Mouse (Mus musculus) embryonic facial prominence, embryonic 11.5 days (tissue): ENCODE results near the gene Nlk. TPM values are rescaled to one million over a fixed set of nuclear protein-coding genes. Genes with fewer than 3 reads are reported as not detected.

Source experiments
- ATAC-seq: fragments of 200-750 bp; cut with Nextera tagmentation; replicated peaks from 2 replicates; pipeline ENCODE4 v1.8.0; 2017; ENCODE audit warnings: low read depth; ENCODE audit not compliant: insufficient number of reproducible peaks, low FRiP score, low TSS enrichment
- DNase-seq: peaks from one replicate; pipeline ENCODE4 v3.0.0-alpha.2; 2015; ENCODE audit warnings: low spot score
- H3K27ac ChIP-seq: fragments of 300-500 bp; sonication (generic); replicated peaks from 2 replicates; pipeline ENCODE4 v1.5.1; 2014; ENCODE audit warnings: mild to moderate bottlenecking, low read depth, low read length, control low read depth
- H3K27me3 ChIP-seq: fragments of 300-500 bp; sonication (generic); 2 replicates; pipeline ENCODE4 v1.6.1; 2014; ENCODE audit warnings: mild to moderate bottlenecking, low read length, moderate library complexity, mixed read lengths; ENCODE audit not compliant: control insufficient read depth, insufficient read depth
- H3K36me3 ChIP-seq: fragments of 300-500 bp; sonication (generic); replicated peaks from 2 replicates; pipeline ENCODE4 v1.6.1; 2014; ENCODE audit warnings: low read depth, mild to moderate bottlenecking, low read length, moderate library complexity, mixed read lengths; ENCODE audit not compliant: control insufficient read depth, insufficient read depth
- H3K4me1 ChIP-seq: fragments of 300-500 bp; sonication (generic); 2 replicates; pipeline ENCODE4 v1.6.1; 2014; ENCODE audit warnings: low read length, mixed read lengths; ENCODE audit not compliant: control insufficient read depth, insufficient read depth
- H3K4me2 ChIP-seq: fragments of 300-500 bp; sonication (generic); 2 replicates; pipeline ENCODE4 v1.6.1; 2014; ENCODE audit warnings: low read depth, mild to moderate bottlenecking, control low read depth, low read length, moderate library complexity
- H3K4me3 ChIP-seq: fragments of 300-500 bp; sonication (generic); 2 replicates; pipeline ENCODE4 v1.5.1; 2014; ENCODE audit warnings: low read depth, low read length, control low read depth
- H3K9ac ChIP-seq: fragments of 300-500 bp; sonication (generic); replicated peaks from 2 replicates; pipeline ENCODE4 v1.6.1; 2014; ENCODE audit warnings: mild to moderate bottlenecking, control low read depth, low read length
- H3K9me3 ChIP-seq: fragments of 300-500 bp; sonication (generic); replicated peaks from 2 replicates; pipeline ENCODE4 v1.6.1; 2016; ENCODE audit warnings: mild to moderate bottlenecking, low read length, inconsistent platforms, mixed read lengths; ENCODE audit not compliant: control insufficient read depth
- WGBS: fragments of 180-500 bp; shearing (Covaris S2); extraction: QIAGEN DNeasy Blood & Tissue Kit; methylation state at CpG from one replicate; pipeline ENCODE4 v1.1.7; 2014; 5-methylcytosine and 5-hydroxymethylcytosine counted together
- polyA plus RNA-seq: library from polyadenylated mRNA; unstranded; fragments of >200 nt; fragmentation: Nextera tagmentation; extraction: Ambion mirVana; gene quantifications from 2 replicates; pipeline ENCODE4 v1.2.1, GENCODE M21; 2014

Nlk gene
- polyA plus RNA-seq, 1 experiment from 2014 or later = 22.8 TPM

- peak overlapping the region; percentile 52; the same call in 1 of the 2 replicates for H3K27ac ChIP-seq
- peaks cover 2% of the 10 kb centered on the region for H3K4me1 ChIP-seq
- peak overlapping the region; percentile 69 for H3K4me2 ChIP-seq
- peak overlapping the region; percentile 71 for H3K9ac ChIP-seq
- DNase-seq (no peak), ATAC-seq (peak; percentile 22)
- WGBS = 30% methylated on average over 6 of the region's 6 CpGs
- H3K4me3 ChIP-seq = peak overlapping the region; percentile 59
- no peaks in the 10 kb centered on the region for H3K36me3 ChIP-seq
- H3K27me3 ChIP-seq = no peaks in the 10 kb centered on the region
- no peaks in the 10 kb centered on the region for H3K9me3 ChIP-seq
Observed at GRCm38 (mm10) chr11:78551059-78551398, 146.1 kb downstream of the Nlk start.

GRCm38 (mm10) chr11:78550168-78551058, 146.8 kb downstream of the Nlk start, which contains the start of gene Tmem97:
Gene Tmem97 (minus strand): TSS chr11:78550777.
- peak within 1 kb of the TSS; percentile 59 for H3K4me3 ChIP-seq
- WGBS = under 1% methylated on average over 60 of the region's 60 CpGs
- no peaks in the 10 kb centered on the region for H3K9me3 ChIP-seq
- DNase-seq (peak; percentile 98), ATAC-seq (peak; percentile 100)
- H3K27me3 ChIP-seq = no peaks in the 10 kb centered on the region
- peak within 1 kb of the TSS; percentile 71 for H3K9ac ChIP-seq
- peak within 1 kb of the TSS; percentile 69 for H3K4me2 ChIP-seq
- H3K4me1 ChIP-seq = peaks cover 2% of the 10 kb centered on the region
- H3K27ac ChIP-seq = peak within 1 kb of the TSS; percentile 73
- H3K36me3 ChIP-seq = no peaks in the 10 kb centered on the region

- 8% methylated on average over 5 of the region's 5 CpGs for WGBS
- ATAC-seq (no peak), DNase-seq (no peak)
- Histone ChIP-seq H3K4me1 (peaks cover 2% of the 10 kb centered on the region), H3K36me3 (no peaks in the 10 kb centered on the region), H3K4me2 (peak overlapping the region; percentile 69), H3K9me3 (no peaks in the 10 kb centered on the region), H3K4me3 (peak overlapping the region; percentile 59), H3K27ac (no peak overlapping the region), H3K27me3 (no peaks in the 10 kb centered on the region), H3K9ac (peak overlapping the region; percentile 71)
Observed at GRCm38 (mm10) chr11:78549491-78549987, 147.6 kb downstream of the Nlk start.

- DNase-seq (no peak), ATAC-seq (no peak)
- Histone ChIP-seq H3K4me3 (no peak overlapping the region), H3K4me2 (no peak overlapping the region), H3K4me1 (peaks cover 2% of the 10 kb centered on the region), H3K9ac (no peak overlapping the region), H3K36me3 (no peaks in the 10 kb centered on the region), H3K27me3 (no peaks in the 10 kb centered on the region), H3K27ac (no peak overlapping the region), H3K9me3 (no peaks in the 10 kb centered on the region)
- 84% methylated on average over 2 of the region's 2 CpGs for WGBS
Observed at GRCm38 (mm10) chr11:78547718-78548460, 149.3 kb downstream of the Nlk start.

- no peak overlapping the region for H3K27ac ChIP-seq
- ATAC-seq (no peak), DNase-seq (no peak)
- H3K4me3 ChIP-seq = no peak overlapping the region
- WGBS = 73% methylated on average over 8 of the region's 8 CpGs
- no peaks in the 10 kb centered on the region for H3K27me3 ChIP-seq
- no peak overlapping the region for H3K4me2 ChIP-seq
- H3K36me3 ChIP-seq = no peaks in the 10 kb centered on the region
- 0 out of 2 replicates have a peak overlapping the region, but pooled peaks have one; percentile 13 for H3K9ac ChIP-seq
- no peaks in the 10 kb centered on the region for H3K9me3 ChIP-seq
- peaks cover 2% of the 10 kb centered on the region for H3K4me1 ChIP-seq
Observed at GRCm38 (mm10) chr11:78545181-78545580, 152.0 kb downstream of the Nlk start.

GRCm38 (mm10) chr11:78544449-78545111, 152.6 kb downstream of the Nlk start:
- Histone ChIP-seq H3K27ac (no peak overlapping the region), H3K27me3 (no peaks in the 10 kb centered on the region), H3K4me1 (peaks cover 2% of the 10 kb centered on the region), H3K36me3 (no peaks in the 10 kb centered on the region), H3K4me2 (no peak overlapping the region), H3K4me3 (no peak overlapping the region), H3K9ac (no peak overlapping the region), H3K9me3 (no peaks in the 10 kb centered on the region)
- DNase-seq = no peak
- 93% methylated on average over 7 of the region's 7 CpGs for WGBS
- ATAC-seq = no peak

- 88% methylated on average over 3 of the region's 3 CpGs for WGBS
- Histone ChIP-seq H3K9me3 (no peaks in the 10 kb centered on the region), H3K4me1 (no peaks in the 10 kb centered on the region; the same call in 1 of the 2 replicates), H3K27ac (no peak overlapping the region), H3K9ac (no peak overlapping the region), H3K27me3 (no peaks in the 10 kb centered on the region), H3K4me3 (no peak overlapping the region), H3K36me3 (no peaks in the 10 kb centered on the region), H3K4me2 (no peak overlapping the region)
- DNase-seq (no peak), ATAC-seq (no peak)
Observed at GRCm38 (mm10) chr11:78540358-78540757, 156.8 kb downstream of the Nlk start.
